Mouse (Mus musculus) heart, postnatal 0 days (tissue): ENCODE data around the gene Lin28b. TPM values are rescaled to one million over a fixed set of nuclear protein-coding genes. Genes with fewer than 3 reads are reported as not detected.
A peak's percentile ranks its signal among the peaks of the same experiment; 100 is the strongest.

Experiments
- ATAC-seq: fragments of 200-750 bp; cut with Nextera tagmentation; 2 replicates; pipeline ENCODE4 v1.8.0; 2017; ENCODE audit warnings: low read depth, moderate number of reproducible peaks, moderate library complexity; ENCODE audit not compliant: insufficient read depth
- DNase-seq: peaks from one replicate; pipeline ENCODE4 v3.0.0-alpha.2; 2016; ENCODE audit warnings: low spot score
- H3K27ac ChIP-seq: fragments of 300-500 bp; sonication (generic); 2 replicates; pipeline ENCODE4 v1.5.1; 2014; ENCODE audit warnings: low read depth, mild to moderate bottlenecking
- H3K27me3 ChIP-seq: fragments of 300-500 bp; sonication (generic); 2 replicates; pipeline ENCODE4 v1.6.1; 2014; ENCODE audit warnings: low read length, mixed read lengths; ENCODE audit not compliant: control insufficient read depth, insufficient read depth
- H3K36me3 ChIP-seq: fragments of 300-500 bp; sonication (generic); replicated peaks from 2 replicates; pipeline ENCODE4 v1.6.1; 2014; ENCODE audit warnings: low read length, mixed read lengths; ENCODE audit not compliant: control insufficient read depth, insufficient read depth
- H3K4me1 ChIP-seq: fragments of 300-500 bp; sonication (generic); 2 replicates; pipeline ENCODE4 v1.6.1; 2014; ENCODE audit warnings: antibody characterized with exemption; ENCODE audit not compliant: control insufficient read depth, insufficient read depth
- H3K4me2 ChIP-seq: fragments of 300-500 bp; sonication (generic); 2 replicates; pipeline ENCODE4 v1.6.1; 2014; ENCODE audit warnings: low read depth, mild to moderate bottlenecking, low read length, moderate library complexity
- H3K4me3 ChIP-seq: fragments of 300-500 bp; sonication (generic); 2 replicates; pipeline ENCODE4 v1.5.1; 2014; ENCODE audit warnings: low read depth, low read length
- H3K9ac ChIP-seq: fragments of 300-500 bp; sonication (generic); replicated peaks from 2 replicates; pipeline ENCODE4 v1.6.1; 2014; ENCODE audit warnings: low read depth, low read length, mixed read lengths
- H3K9me3 ChIP-seq: fragments of 300-500 bp; sonication (generic); replicated peaks from 2 replicates; pipeline ENCODE4 v1.6.1; 2016; ENCODE audit warnings: low read length; ENCODE audit not compliant: control insufficient read depth
- CTCF ChIP-seq: IDR thresholded peaks from 2 replicates; pipeline ENCODE4 v1.5.1; 2016; ENCODE audit warnings: antibody characterized with exemption, control low read depth, low read depth
- EP300 ChIP-seq: IDR thresholded peaks from 2 replicates; pipeline ENCODE4 v1.6.1; 2016; ENCODE audit warnings: antibody characterized with exemption, low read depth
- WGBS: fragments of 180-500 bp; shearing (Covaris S2); extraction: QIAGEN DNeasy Blood & Tissue Kit; methylation state at CpG from one replicate; pipeline ENCODE4 v1.1.7; 2014; 5-methylcytosine and 5-hydroxymethylcytosine counted together
- polyA plus RNA-seq: library from polyadenylated mRNA; unstranded; fragments of >200 nt; fragmentation: Nextera tagmentation; extraction: Ambion mirVana; gene quantifications from 2 replicates; pipeline ENCODE4 v1.2.1, GENCODE M21; 2015
- total RNA-seq: library from RNA; depleted of rRNA; stranded (reverse); fragments of >200 nt; gene quantifications from 2 replicates; pipeline ENCODE4 v1.2.3, GENCODE M21; 2014; ENCODE audit warnings: low replicate concordance

Lin28b gene
- total and polyA plus RNA-seq, 2 experiments from 2014 or later, result 0.23 to 1.3 TPM

- Histone ChIP-seq H3K27me3 (no peaks in the 10 kb centered on the region), H3K4me1 (no peaks in the 10 kb centered on the region), H3K27ac (no peak overlapping the region), H3K9ac (no peak overlapping the region), H3K36me3 (no peaks in the 10 kb centered on the region), H3K9me3 (no peaks in the 10 kb centered on the region), H3K4me2 (no peak overlapping the region), H3K4me3 (no peak overlapping the region)
- 64% methylated on average over 10 of the region's 10 CpGs for WGBS
- TF ChIP-seq EP300 (no peak), CTCF (no peak)
- DNase-seq, result no peak
- no peak for ATAC-seq
These were observed 75.4 kb downstream of the Lin28b start for GRCm38 (mm10) chr10:45410624-45411341.

- Histone ChIP-seq H3K4me2 (no peak overlapping the region), H3K36me3 (no peaks in the 10 kb centered on the region), H3K27me3 (no peaks in the 10 kb centered on the region), H3K9ac (no peak overlapping the region), H3K4me1 (no peaks in the 10 kb centered on the region), H3K9me3 (no peaks in the 10 kb centered on the region), H3K27ac (no peak overlapping the region), H3K4me3 (no peak overlapping the region)
- TF ChIP-seq CTCF (no peak), EP300 (no peak)
- no peak for ATAC-seq
- DNase-seq, result no peak
- WGBS, result 76% methylated on average over 7 of the region's 7 CpGs
These were observed 86.4 kb downstream of the Lin28b start for GRCm38 (mm10) chr10:45399702-45400243.

- 100% methylated on average over 1 of the region's 1 CpGs for WGBS
- Histone ChIP-seq H3K4me2 (no peak overlapping the region), H3K4me3 (no peak overlapping the region), H3K36me3 (no peaks in the 10 kb centered on the region), H3K9me3 (no peaks in the 10 kb centered on the region), H3K27me3 (no peaks in the 10 kb centered on the region), H3K27ac (no peak overlapping the region), H3K4me1 (no peaks in the 10 kb centered on the region), H3K9ac (no peak overlapping the region)
- no peak for DNase-seq
- no peak for TF ChIP-seq CTCF
- TF ChIP-seq EP300, result no peak
- ATAC-seq, result no peak
These were observed 88.0 kb downstream of the Lin28b start for GRCm38 (mm10) chr10:45398211-45398610.

- Histone ChIP-seq H3K36me3 (no peaks in the 10 kb centered on the region), H3K27ac (no peak overlapping the region), H3K4me3 (no peak overlapping the region), H3K4me1 (no peaks in the 10 kb centered on the region), H3K4me2 (no peak overlapping the region), H3K9ac (no peak overlapping the region), H3K9me3 (no peaks in the 10 kb centered on the region), H3K27me3 (no peaks in the 10 kb centered on the region)
- WGBS, result 56% methylated on average over 3 of the region's 3 CpGs
- DNase-seq (no peak), ATAC-seq (no peak)
- no peak for TF ChIP-seq EP300
- TF ChIP-seq CTCF, result no peak
These were observed 103.6 kb downstream of the Lin28b start for GRCm38 (mm10) chr10:45382637-45382958.

DNA sequence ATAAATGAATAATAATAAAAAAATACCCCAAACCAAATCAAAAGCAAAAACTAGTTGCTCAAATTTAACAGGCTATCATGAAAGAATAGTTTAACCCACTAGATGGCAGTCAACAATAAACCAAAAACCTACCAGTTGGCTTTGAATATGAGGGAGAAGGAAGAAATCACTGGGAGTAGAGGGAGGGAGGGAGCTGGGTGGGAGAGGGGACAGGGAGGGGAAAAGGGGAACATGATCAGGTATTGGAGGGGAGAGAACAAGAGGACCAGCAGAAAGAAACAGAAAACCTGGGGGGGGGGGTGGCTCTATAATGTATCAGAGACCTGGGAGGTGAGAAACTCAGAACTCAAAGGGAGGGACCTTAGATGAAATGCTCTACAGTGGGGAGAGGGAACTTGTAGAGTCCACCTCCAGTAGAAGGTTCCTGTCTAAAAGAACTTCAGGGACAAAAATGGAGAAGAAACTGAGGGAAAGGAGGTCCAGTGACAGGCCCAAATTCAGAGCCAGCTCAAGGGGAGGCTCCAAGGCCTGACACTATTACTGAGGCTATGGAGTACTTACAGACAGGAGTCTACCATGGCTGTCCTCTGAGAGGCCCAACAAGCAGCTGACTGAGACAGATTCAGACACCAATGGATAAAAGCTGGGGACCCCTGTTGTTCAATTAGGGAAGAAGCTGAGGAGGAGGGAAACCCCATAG lies 104.1 kb downstream of the Lin28b start:
- Histone ChIP-seq H3K9ac (no peak overlapping the region), H3K27ac (no peak overlapping the region), H3K4me2 (no peak overlapping the region), H3K4me3 (no peak overlapping the region), H3K36me3 (no peaks in the 10 kb centered on the region), H3K9me3 (no peaks in the 10 kb centered on the region), H3K4me1 (no peaks in the 10 kb centered on the region), H3K27me3 (no peaks in the 10 kb centered on the region)
- TF ChIP-seq EP300 (no peak), CTCF (peak; percentile 53)
- DNase-seq, result peak; percentile 65
- no peak for ATAC-seq
